Mouse (Mus musculus) MEL (cell line): Measurements from ENCODE around the gene Inpp5a.

ENCODE experiments used
- E2F4 ChIP-seq: IDR thresholded peaks from 2 replicates; pipeline ENCODE4 v1.6.1; 2011; ENCODE audit warnings: low read depth, low read length, improper control_type of control experiment, borderline replicate concordance
- ELF1 ChIP-seq: IDR thresholded peaks from 2 replicates; pipeline ENCODE4 v1.6.1; 2014; ENCODE audit warnings: low read depth, mild to moderate bottlenecking, inconsistent platforms, low read length, improper control_type of control experiment, moderate library complexity
- HCFC1 ChIP-seq: IDR thresholded peaks from 2 replicates; pipeline ENCODE4 v1.6.1; 2012; ENCODE audit warnings: low read depth, mild to moderate bottlenecking, inconsistent platforms, low read length, improper control_type of control experiment, moderate library complexity
- KAT2A ChIP-seq: conservative IDR thresholded peaks from 2 replicates; pipeline ENCODE4 v1.6.1; 2012; ENCODE audit warnings: low read depth, low read length, improper control_type of control experiment, inconsistent platforms
- MYC ChIP-seq: IDR thresholded peaks from 2 replicates; pipeline ENCODE4 v1.6.1; 2011; ENCODE audit warnings: low read depth, mild to moderate bottlenecking, low read length, improper control_type of control experiment, moderate library complexity
- POLR2A ChIP-seq, 2 experiments: IDR thresholded peaks; 2 replicates each; pipeline ENCODE4 v1.6.1; 2011 to 2012; ENCODE audit warnings: low read length in 2 of 2, mild to moderate bottlenecking in 2 of 2, control low read depth in 1 of 2, improper control_type of control experiment in 1 of 2, low read depth in 1 of 2, moderate library complexity in 1 of 2; ENCODE audit not compliant: control insufficient read depth in 1 of 2, insufficient read depth in 1 of 2, poor library complexity in 1 of 2

GRCm38 (mm10) chr7:139364005-139364557 is 24.8 kb upstream of the Inpp5a start:
- TF ChIP-seq HCFC1 (no peak), E2F4 (no peak), POLR2A (IDR thresholded peaks at IDR 0.05; ENCODE audit: control insufficient read depth in 1 of 2, insufficient read depth in 1 of 2, low read depth in 1 of 2, low read length in 2 of 2, poor library complexity in 1 of 2) (no peak), MYC (no peak), KAT2A (no peak), ELF1 (no peak)
